Mouse (Mus musculus) thymus, postnatal 10 days (tissue): ENCODE data around the gene Atp6v1g3.

Source experiments
- DNase-seq, 2 experiments: peaks; one replicate each; pipeline ENCODE4 v3.0.0; 2021; ENCODE audit warnings: low spot score in 2 of 2

Gene Atp6v1g3

DNA sequence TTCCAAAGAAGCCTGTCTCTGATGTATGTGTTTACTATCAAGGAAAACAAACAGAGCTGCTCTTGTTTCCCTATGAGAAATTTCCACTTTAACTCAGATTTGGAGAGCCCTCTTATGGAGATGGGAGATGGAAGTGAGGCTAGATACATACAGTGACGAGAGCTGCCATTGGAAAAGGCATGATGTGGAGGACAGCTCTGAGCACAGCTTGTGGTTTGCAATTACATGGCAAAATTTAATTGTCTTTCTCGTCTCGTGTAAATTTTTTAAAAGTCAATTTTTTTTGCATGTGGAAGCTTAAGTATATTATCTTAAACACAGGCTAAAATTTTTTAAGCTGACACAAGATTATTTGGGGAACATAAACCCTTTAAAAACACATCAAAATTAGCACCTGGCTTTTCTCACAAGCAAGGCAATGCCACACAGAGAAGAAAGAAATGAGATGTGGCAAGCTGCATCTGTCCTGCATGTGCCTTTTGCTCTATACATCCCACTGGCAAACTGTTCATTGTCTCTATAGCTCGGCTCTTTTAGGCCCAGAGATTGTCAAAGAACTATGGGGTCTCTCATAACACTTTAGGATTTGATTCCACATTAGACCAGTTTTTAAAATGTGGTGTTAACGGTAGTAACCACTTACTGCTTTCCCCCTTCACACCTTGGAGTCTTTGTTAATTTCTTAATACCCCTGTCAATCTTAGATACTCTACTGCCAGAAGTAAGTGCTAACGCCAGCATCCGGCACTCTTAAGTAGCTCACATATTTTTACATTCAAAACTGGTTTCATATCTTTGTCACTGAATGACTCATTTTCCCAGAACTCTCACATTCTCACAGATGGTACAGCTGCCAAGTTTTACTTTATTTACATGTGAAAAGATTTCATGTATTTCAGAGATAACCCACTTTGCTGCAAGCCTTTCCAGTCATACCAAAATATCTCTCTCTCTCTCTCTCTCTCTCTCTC, 16.2 kb downstream of the Atp6v1g3 start:
- DNase-seq: no peak

DNA sequence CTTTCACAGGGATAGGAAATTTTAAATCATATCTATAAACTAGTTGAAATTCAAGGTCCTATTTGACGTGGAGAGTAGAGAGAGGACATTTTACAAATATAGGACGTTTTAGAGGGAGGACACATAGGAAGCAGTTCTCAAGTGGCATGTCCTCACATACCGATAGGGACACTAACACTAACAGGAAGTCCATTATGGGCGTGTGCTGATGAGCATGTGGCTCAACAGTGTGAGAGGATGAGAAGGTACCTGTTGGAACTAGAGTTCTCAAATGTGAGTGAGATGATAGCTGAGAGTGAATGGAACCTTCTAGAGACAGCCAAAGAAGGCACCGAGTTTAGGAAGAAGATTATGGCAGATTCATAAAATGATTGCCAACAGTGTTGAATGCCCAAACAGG, 17.9 kb downstream of the Atp6v1g3 start:
- DNase-seq: no peak

DNA sequence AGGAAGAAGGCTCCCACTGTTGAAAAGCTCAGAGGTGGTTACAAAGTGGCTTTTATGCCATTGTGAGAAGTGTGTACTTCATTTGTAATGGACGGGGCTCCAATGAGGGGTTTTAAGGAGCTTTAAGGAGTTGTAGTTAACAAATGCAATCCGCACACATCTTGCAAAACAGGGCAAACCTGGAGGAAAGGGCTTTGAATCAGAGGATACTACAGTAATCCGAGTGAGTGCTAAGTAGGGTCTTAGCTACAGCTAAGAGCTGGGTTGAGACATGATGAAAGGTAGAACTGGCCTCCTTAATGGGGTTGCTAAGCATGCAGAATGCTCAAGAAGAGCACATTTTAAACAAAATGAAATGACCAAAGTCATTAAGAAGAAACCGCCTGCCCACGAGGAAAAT, 20.9 kb downstream of the Atp6v1g3 start:
- no peak for DNase-seq

DNA sequence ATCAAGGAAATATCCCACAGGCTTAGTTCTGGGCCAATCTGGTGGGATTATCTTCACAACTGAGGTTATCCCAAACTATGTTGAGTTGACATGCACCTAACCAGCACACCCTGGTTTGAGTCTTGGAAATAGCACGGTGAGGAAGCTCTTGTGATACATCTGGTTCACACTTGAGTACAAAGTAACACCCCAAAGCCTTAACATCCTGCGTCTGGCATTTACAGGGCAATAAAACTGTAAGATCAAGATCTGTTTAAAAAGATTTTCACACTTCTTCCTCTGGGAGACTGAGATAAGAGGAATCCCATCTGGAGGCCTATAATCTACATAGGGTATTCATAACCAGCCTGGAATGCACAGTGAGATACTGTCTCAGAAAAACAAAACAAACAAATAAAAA, 24.6 kb downstream of the Atp6v1g3 start:
- DNase-seq: peak in 1 of 2 experiments; percentile 24

DNA sequence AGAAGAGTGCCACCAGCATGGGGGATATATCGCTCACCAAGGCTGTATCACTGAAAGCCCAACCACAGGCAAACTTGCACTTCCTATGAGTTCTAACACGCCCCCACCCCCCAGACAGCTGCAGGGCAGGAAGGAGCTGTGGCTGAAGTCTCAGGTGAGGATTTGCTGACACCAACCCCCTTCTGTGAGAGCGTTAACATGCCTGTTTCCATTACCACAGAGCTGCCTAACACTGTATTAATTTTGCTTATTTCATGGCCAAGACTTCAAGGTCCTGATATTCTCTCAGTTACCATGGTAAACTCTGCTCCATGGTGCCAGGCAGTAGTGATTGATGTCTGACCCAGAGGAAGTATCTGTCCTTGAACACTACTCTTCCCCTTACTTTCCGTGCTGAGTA, 26.0 kb downstream of the Atp6v1g3 start:
- DNase-seq: peak; percentile 80 to 88

DNA sequence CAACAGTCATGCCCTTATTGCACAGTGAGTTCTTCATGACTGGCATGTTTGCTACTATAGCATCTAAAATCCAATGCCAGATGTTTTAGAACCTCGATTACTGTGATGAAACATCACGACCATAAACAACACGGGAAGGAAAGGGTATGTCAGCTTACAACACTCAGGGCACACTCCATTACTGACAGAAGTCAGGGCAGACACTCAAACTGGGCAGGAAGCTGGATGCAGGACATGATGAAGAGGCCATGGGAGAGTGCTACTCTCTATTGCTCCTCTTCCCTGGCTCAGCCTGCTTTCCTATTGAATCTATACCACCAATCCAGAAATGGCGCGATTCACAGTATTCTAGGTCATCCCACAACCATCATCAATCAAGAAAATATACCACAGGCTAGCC, 28.4 kb downstream of the Atp6v1g3 start:
- DNase-seq: no peak

DNA sequence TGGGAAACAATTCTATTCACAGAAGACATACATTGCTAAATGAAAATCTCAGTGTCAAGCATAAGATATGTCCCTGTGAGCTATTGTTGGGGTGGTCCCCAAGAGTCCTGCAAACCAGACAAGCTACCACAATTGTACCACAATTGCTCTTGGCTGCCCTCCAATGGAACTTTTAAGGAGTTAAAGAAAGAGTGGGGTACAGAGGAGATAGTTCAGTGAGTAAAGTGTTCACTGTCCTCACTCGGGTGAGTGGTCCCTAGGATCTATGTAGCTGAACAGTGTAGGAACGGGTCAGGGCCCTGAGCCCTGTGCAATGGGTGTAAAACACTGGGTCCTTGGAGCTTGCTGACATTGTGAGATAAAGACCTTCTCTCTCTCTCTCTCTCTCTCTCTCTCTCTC, 29.2 kb downstream of the Atp6v1g3 start:
- DNase-seq: peak in 1 of 2 experiments; percentile 28

DNA sequence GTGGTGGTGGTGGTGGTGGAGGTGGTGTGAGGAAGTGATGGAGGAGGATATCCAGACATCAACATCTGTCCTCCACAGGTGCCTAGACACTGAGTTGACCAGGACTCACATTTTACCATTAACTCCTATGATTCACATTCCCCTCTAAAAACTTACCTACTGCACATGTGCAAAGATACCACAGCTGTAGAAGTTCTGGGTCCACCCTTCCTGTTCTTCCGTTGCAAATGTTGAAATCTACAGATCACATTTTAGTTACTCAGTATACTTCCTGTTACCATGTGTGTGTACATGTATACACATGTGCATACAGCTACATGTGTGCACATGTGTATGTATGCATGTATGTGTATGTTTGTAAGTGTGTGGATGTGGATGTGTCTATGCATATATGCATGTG, 29.8 kb downstream of the Atp6v1g3 start:
- DNase-seq: no peak

DNA sequence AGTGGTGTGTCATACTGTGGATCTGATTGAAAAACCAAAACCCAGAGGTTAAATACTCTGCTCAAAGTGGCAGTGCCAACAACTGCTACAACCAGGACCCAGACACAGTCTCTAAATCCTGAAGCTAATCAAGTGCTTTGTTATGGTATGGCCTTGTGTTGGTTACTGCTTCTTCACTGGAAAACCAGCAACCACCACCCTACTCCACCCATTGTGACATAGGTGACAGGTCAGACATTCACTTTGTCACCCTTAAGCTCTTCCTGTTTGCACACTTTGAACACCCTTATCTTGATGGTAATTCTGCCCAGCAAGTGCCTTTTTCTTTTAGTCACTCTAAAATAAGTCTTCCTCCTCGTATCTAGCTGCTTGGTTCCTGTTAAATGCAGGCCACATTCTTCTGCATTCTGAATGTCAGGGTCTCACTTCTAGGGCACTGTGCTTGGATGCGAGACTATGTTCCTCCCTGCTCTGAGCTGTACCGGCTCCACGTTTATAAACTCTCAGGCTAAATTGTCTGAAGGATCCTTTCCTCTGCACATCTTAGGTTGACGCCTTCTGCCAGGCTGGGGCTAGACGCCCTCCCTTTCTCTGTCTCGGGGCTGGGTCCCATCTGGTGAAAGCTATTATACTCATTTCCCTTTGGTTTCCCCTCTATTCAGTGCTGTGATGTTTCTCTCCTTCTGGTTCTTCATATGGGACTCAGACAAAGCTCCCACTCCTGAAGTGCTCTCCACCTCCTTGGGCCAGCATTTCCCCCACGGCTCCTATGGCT, 30.8 kb downstream of the Atp6v1g3 start:
- no peak for DNase-seq

DNA sequence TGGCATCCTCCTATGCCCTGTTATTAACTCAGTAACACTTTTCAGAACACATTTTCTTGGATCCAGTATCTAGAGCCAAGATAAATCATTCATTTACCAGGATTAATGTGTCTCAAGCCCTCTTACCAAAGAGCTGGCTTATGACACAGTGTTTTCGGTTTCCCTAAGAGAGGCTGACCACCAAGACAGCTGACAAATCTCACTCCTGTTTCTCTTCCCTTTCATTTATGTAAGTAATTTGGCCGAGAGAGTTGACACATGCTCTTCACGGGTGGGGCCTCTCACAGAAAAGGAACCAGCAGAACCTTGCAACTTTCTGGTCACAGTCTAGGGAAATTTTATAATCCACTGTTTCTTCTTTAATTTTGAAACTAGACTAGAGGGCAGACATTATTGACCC, 49.1 kb downstream of the Atp6v1g3 start:
- DNase-seq: no peak

DNA sequence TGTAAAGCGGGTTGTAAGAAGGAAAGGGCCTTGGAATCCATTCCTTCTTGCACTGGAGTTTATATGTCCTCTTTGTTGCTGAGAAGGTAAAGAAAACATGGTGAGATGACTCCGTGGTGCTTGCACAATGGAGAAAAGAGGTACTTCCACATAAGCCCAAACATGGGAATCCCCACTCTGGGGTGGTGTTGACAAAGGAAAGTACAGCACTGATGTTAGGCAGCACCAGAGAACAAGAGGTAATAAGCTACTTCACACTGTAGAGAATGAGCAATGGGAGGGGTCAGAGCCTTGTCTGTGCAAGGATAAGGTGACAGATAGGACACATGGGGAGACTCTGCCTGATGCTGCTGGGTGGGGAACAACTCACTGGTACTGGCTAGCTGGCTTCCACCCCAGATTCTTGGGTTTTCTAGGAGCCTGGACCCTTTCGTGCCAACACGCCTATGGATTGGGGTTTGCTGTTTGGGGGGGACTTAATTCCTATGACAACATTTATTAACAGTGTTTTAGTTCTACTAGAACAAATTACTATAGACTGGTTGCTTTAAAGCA, 49.6 kb downstream of the Atp6v1g3 start:
- no peak for DNase-seq

DNA sequence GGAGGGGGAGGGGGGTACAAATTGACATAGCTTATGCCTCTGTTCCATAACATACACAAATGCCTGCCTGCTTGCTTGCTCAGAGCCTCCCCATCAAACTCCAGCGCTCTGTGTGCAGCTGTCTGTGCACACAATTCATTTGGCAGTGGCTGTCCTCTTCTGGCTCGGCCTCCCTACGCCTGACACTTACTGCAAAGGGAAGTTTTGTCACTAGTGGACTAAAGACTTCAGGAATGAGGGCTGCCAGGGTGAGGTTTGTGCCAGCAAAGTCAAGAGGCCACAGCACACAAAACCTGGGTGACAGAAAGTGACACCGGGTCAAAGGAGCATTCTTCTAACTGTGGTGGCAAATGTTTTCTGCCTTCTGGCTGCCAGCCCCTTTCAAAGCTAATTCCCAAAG, 52.6 kb downstream of the Atp6v1g3 start:
- DNase-seq: no peak

DNA sequence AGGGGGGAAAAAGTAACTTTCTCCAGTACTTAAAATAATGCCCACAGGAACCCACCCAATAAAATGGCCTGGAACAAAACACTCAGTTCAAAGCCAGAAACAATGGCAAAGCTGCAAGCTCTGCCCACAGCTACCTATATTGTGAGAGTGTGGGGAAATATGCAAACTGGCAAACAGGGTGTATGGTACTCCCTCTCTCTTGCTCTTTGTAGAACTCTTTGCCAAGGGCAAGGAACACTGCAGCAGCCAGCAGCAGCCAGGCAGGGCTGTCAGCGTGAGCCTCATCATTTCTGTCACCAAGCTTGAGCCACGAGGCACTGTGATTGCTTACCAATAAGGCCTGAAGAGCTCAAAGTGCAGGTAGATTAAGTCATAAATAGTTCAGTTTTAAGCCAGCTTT, 53.0 kb downstream of the Atp6v1g3 start:
- DNase-seq: no peak

DNA sequence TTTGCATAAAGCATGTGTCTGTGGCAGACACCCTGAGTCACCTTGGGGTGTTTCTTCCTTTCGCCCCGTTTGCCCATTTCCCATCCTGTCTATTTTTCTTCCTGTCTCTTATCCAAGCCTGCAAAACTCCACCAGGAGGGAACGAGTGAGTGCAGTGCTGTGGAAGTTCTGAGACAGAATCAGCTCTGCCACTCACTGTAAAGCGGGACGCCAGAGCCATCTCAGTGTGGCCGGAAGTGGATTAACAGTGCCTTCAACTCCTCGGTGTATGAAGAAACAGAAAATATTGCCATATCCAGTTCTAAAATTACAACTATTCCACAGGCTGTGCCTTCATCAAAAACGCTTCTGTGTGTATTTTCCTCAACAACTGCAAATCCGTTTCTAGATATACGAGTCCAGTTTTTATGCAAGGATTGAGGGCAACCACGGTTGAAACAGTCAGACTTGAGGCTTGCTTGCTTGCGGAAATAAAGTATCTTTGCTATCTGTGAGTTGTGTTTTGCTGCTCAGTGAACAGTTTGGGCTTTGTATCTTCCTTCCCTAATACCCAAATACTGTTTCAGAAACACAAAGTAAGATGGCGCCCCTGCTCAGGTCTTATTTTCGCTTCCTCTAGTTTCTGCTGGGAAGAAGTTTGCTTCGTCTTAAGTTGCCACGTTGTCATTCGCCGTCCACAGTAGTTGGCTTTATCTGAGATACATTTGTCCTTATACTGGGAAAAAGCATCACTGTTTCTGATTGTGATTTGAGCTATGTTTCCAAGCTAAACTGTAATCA, 54.1 kb downstream of the Atp6v1g3 start:
- peak in 1 of 2 experiments; percentile 25 for DNase-seq

DNA sequence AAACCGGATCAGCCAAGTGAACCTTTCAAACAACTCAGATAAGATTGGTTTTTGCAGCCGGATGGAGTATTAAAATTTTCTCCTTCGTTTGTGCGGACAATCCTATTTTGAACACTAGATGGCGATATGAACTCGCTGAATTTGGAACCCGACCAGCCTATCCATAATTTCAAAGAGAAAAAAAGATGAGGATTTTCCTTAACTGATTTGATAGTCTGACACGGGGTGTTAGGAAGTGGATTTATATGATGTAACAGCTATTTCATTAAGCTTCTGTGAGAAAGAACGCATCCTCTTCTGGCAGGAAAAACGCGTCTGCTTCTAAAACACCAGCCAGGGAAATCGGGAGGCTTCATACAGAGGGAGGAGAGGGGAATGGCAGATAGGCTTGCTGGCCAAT, 54.8 kb downstream of the Atp6v1g3 start:
- DNase-seq: peak in 1 of 2 experiments; percentile 59

DNA sequence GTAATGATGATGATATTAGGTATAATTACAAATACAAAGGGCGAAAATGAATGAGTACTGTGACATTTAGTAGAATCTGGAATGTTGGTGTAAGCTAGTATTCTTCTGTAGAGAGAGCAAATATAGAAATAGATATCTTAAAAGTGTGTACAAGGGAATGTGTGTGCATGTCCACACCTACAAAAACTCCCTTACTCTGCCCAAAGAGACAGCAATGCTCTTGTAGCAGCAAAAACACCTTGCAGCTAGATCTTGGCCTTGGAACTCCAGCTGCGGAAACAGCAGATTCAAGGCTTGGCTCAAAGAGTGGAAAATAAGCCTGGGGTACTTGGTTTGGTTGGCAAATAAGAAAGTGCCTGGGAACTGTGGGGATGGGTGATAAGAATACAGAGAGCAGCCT, 57.0 kb downstream of the Atp6v1g3 start:
- no peak for DNase-seq

DNA sequence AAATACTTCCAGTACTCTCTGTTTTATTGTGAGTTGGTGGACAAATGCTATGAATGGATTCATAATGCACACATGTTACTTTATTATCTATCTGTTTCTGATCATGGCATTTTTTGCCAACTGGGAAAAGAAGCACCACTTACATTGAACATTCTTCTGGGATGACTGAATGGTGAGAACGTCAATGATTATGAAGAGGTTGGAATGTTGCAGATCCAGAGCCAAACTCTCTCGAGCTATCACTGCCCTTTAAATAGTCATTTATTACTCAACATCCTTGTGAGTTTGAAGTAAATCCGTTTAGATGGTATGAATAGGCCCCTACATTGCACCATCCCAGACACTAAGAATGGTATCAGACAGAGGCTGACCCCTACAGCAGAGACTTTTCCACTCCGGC, 58.1 kb downstream of the Atp6v1g3 start:
- DNase-seq: no peak

DNA sequence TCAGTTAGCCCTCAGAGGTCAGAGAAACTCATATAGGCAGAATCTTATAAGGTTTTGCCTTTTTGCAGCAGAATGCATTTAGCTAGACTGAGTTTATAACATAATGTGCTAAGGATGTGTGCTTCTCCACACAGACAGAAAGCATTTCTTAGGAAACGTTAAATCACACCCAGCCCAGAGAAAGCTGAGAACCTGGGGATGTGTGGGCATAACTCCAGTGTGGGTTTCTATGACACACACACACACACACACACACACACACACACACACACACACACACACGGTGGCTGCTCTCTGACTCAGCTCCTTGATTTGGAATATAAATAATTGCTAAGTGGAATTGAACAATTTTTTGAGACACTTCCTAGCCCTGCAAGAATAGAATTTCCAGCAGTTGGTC, 61.2 kb downstream of the Atp6v1g3 start:
- no peak for DNase-seq

DNA sequence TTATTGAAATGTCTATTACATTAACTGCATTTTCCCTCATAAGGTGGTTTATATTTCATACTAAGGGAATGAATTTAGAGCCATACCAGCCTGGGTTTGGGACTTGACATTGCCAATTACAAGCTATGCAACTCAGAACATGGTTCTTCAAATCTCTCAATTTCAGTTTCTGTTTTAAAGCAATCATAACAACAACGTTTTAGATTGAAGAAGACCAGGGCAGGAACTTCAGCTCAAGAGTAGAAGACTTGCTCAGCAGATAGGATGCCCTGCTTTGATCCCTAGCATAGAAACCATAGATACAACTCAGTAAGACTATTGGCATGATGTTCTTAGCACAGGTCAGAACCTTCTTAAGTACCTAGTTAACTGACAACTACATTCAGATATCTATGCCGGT, 63.9 kb downstream of the Atp6v1g3 start:
- no peak for DNase-seq
